Mouse (Mus musculus) adrenal gland, adult 18-20 months (tissue): Measurements from ENCODE around the gene Gpr18. TPM values are rescaled to one million over a fixed set of nuclear protein-coding genes. Genes with fewer than 3 reads are reported as not detected.

Experiments
- DNase-seq, 2 experiments: peaks; one replicate each; pipeline ENCODE4 v3.0.0; 2021 to 2022; ENCODE audit warnings: low spot score in 2 of 2
- total RNA-seq, 2 experiments: library from RNA; stranded (reverse); gene quantifications; 1 replicate in 1 of 2; 2 replicates in 1 of 2; pipeline ENCODE4 v1.2.3; 2021

Gpr18 gene
- total RNA-seq, 2 experiments from 2014 or later: 0.20 to 0.45 TPM

DNA sequence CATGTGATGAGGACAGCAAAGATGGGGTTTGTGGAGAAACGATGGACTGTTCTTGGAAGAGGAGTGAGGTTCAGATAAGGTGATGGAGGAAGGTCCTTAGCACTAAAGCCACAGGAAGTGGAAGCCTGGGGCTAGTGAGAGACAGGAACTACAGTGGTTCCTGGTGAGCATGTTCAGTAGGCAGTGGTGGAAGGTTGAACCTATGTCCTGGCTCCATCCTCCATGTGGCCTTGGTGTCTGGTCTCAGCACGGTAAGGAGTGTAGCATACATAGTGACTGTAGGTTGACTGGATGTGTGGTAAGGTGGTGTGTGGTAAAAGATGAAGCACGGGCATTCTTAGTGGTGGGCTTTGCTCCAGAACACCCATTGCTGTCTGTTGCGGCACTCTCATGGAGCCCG is 34.3 kb upstream of the Gpr18 start:
- DNase-seq: no peak

DNA sequence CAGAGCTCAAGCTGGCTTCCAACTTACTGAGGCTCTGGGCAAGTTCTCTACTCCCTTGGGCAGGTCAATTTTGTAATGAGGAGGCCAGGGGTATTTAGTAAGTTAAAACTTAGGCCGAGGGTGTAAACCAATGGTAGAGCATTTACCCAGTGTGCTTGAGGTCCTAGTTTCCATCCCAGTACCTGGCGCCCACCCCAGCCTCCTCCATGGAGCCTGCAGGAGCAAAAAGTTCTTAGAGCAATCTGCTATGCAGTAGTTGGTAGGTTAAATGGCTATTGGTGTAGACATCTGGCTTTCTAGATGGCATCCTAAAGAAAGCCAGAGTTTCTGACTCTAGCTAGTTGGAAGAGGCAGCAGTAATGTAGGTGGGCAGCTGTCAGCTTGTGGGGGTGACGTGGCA is 33.9 kb upstream of the Gpr18 start:
- DNase-seq: no peak

DNA sequence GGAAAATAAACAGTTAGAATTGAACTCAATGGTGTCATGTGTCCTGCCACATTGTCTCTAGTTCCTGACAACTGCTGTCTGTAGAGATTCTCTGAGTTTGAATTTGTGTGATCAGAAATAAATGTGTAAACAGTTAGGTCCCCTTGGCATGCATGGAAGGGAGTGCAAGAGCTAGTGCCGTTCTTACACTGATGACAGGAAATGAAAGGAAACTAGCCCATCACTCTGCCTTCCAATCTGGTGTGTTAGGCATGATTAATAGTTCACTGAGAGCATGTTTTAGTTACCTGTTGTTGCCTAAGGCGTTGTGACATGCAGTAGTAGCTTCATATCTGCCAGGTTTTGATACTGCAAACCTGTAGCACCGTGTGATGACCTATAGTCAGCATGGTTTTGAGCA is 32.4 kb upstream of the Gpr18 start:
- no peak for DNase-seq

DNA sequence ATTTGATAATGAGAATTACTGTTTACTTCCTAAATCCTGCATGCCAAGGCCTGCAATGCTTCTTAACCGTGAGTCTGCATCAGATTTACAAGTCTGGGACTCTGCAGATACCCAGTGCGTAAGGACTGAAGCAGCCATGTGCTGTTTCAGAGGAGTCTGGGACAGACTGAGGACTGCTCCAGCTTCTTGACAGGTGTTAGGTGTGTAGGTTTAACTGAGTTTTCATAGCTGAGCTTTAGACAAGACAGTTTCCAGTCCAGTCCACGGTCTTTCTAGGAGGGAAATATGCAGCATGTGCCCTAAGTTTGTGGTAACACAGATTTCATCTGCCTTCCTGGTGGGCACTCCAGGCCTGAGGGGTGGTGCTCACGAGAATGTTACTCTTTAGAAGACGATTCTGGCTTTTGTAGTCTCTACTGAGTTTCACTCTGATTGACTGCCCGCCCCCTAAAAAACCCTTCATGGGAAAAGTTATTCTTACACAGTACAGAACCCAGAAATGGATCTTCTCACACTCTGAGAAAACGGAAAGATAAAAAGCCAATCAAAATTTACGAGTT is 31.7 kb upstream of the Gpr18 start:
- no peak for DNase-seq

DNA sequence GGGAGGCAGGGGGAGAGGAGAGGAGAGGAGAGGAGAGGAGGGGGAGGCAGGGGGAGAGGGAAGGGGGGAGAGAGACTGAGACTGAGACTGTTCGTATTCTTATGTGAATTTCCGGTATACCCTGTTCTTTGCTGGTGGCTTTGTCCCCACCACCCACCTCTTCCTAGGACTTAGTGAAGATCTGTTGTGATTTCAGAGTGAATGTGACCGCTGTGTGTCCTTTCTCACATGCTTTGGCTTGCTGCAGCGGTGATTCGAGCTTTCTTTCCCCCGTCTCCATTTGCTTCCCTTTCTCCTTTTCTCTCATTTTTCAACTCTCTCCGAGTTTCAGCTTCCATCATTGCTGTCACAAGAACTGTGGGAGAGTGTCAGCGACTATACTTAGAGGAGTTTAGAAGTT is 31.1 kb upstream of the Gpr18 start:
- no peak for DNase-seq

DNA sequence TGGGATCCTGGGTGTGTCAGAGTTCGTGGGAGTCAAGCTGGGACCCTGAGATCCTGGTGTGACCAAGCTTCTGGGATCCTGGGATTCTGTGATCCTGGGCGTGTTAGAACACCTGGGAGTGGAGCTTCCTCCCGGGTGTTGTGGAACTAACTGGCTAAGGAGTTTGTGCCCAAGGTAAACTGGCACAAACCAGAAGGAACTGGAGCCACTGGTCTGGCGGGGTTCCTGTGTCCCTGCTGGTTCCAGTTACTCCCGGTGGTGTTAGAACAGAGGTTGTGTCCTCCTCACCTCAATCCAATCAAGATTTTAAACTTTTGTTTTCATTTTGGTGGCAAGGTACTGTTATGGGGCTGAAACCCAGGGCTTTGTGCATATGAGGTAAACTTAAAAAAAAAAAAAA is 30.6 kb upstream of the Gpr18 start:
- DNase-seq: no peak

DNA sequence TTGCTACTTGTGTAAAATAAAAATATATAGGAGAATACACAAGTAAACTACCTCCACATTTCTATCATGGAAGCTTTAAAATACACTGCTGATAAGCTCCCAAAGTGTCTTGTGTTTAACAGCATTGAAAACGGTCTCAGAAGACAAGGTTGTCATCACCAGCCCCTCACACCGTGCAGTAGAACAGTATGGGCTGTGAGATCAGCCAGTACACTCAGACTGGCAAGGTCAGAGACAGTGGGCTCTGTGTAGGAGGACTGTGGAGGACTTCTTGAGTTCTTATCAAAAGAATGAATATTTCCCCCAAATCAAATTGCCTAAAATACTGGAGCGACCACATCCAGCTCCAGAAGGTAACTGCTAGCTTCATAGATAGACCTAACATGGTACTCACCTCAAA is 24.0 kb upstream of the Gpr18 start:
- DNase-seq: peak in 1 of 2 experiments; percentile 8

DNA sequence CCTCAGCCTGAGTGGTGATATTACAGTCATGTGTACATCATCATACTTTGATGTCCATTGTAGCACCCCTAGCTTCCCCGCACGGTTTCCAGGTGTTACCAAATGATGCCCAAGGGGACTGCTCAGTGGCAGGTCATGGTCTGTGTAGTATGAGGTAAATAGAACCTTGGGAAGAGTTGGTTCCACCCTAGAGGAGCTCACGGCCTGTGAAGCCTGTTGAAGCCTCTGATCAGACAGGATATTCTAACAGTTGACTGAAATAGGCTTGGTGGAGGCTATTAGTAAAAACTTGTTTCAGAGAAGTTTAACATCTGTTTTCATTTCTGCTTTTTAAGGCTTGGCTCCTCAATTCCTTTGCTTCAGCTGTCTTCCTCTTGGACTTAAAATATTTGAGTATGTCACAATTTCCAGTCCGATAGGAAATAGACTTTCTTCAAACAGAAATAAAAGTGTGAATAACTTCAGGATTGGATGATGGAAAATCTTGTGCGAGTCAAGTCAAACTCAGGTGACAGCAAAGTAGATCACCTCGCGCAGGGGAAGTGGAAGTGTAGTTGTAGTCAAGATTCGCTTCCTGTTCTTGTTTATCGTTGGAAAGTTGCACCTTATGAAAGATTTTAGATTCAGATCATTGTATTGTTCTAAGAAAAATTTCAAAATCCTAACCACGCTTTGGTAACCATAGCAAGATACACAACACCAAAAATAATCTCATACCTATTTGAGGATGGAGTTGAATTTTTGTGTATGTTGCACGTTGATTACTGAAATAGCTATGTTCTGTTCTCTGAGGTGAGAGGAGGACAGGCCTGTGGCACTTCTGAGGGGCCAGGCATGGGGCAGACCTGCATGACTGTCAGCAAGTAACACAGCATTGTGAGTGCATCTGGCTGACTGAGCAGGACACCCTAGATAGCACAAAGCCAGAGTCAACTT is 22.9 kb upstream of the Gpr18 start:
- DNase-seq: peak in 1 of 2 experiments; percentile 8

DNA sequence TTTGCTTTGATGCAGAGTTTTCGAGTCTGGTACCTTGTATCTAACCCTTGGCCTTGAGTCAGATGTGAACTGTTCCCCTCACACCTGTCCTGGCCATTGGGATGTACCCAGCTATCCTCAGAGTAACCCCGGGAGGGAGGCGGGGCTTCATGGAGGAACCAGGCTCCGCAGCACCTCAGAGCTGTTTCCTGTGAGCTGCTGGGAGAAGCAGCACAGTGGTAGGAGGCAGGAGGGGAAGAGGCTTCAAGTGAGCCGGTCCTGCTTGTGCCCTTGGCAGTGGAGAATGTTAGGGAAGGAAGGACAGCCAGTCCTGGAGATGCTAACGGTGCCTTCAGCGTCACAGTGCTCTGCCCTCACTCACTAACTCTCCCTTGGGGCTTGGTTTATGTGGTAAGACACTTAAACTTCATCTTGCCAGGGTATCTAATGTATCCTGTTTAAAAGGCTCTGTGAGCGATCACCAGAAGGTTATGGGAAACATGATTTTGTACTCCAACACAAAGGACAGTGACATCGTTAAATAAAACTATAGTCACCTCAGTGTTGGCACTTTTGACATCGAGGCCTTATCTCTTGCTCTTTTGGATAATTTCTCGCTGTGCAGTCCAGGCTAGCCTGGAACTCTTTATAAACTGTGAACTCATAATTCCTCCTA is 22.1 kb upstream of the Gpr18 start:
- DNase-seq: peak in 1 of 2 experiments; percentile 18

DNA sequence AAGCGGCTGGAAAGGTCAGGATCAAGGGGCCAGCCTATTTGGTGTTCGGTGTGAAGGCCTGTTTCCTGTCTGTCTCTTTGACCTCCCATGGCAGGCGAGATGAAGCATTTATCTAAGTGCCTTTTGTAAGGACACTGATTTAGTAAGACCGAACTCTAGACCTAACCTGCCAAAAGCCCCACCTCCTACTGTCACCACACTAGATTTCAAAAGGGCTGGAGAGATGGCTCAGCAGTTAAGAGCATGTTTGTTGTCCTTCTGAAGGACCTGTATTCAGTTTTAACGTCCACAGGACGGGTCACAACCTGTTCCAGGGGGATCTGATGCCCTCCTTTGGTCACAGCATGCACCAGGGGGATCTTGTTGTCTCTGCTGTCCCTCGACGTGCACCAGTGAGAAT is 21.3 kb upstream of the Gpr18 start:
- peak in 1 of 2 experiments; percentile 6 for DNase-seq

DNA sequence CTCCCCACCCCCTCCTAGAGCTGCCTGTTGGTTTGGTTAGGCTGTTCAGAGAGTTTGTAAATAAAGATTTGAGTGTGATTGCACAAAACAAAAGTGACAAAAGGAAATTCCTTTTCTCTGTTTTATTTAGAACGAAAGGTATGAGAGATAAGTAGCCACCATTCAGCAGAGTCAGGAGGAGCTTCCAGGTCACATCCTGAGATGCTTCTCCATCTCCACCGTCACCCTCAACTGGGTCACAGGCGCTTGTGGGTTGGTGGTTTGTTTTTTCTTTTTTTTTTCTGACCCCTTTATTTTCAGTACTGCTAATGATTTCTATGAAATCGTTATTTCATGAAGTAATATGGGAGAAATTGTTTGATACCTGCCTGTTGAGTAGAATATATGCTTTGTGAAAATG is 20.8 kb upstream of the Gpr18 start:
- no peak for DNase-seq

DNA sequence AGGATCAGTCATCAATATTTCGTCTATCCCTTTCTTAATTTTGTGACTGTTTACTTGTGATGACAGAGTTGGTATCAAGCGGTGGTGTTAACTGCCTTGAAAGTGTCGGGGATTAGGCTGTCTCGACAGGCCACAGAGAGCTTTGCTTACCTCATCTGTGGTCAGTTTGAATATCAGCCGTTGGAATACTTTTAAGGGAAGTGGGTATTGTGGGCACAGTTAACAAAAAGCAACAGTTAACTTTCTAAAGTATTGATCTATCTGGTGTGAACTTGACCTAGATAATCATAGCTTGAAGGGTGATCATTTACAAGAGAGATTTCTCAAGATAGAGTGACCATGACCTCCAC is 19.0 kb upstream of the Gpr18 start:
- DNase-seq: no peak

DNA sequence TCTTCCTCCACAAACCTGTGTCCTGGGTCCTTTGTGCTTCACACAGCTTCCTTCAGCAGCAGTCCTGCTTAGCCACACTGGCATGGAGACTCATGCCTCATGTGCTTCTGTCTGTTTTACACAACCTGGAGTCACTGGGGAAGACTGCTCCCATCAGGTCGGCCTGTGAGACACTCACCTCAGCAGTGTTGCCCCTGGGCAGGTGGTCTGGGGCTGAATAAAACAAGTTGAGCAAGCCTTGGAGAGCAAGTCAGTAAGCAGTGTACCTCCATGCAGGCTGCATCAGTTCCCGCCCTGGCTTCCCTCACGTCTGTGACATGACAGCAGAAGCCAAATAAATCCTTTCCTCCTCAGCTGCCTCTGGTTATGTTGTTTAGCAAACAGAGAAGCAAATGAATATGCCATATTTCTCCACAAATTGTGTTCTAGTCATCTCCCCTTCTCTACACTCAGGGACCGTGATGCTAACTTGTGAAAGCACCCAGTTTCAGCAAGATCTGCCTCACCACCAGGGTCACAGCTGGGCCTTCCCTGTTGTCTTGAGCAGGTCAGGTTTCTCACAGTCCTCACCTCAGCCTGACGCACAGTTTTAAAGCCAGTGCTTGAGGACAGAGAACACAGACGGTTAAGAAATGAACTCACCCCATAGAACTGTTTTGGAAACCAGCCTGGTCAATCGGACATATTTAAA is 18.5 kb upstream of the Gpr18 start:
- peak in 1 of 2 experiments; percentile 13 for DNase-seq

DNA sequence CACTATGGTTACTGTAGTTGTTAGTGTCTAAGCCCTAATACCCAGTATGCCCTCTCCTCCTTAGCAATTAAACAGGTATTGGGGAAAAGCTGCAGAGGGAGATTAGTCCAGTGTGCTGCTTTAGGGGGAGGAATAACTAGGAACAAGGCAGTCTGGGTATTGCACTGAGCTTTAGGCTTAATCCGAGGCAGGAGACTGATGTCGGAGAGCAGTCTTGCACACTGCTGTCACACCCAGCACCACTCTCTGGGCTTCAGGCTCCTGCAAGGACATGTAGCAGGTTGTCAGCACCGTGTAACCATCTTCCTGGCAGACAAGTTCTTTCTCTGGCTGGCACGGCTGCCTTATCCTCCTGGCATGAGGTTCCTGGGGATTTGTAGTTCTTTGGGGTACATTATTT is 16.6 kb upstream of the Gpr18 start:
- DNase-seq: peak in 1 of 2 experiments; percentile 12

DNA sequence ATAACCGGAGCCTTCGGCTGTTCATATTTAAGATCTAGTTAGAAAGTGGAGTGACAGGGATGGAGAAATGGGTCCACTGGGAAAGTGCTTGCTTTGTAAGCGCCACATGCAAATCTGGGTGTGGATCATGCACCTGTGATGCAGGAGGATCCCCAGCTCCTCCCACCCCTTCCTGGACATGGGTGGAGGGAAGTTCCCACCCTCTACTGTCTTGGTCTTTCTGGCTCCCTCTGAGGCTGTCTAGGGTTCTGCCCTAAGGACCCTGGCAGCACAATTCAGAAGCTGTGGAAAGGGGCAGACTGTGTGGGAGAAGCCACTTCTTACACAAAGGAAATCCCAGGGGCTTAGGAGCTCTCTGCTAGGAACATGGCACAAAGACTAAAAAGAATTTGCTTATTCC is 16.0 kb upstream of the Gpr18 start:
- DNase-seq: peak in 1 of 2 experiments; percentile 15

DNA sequence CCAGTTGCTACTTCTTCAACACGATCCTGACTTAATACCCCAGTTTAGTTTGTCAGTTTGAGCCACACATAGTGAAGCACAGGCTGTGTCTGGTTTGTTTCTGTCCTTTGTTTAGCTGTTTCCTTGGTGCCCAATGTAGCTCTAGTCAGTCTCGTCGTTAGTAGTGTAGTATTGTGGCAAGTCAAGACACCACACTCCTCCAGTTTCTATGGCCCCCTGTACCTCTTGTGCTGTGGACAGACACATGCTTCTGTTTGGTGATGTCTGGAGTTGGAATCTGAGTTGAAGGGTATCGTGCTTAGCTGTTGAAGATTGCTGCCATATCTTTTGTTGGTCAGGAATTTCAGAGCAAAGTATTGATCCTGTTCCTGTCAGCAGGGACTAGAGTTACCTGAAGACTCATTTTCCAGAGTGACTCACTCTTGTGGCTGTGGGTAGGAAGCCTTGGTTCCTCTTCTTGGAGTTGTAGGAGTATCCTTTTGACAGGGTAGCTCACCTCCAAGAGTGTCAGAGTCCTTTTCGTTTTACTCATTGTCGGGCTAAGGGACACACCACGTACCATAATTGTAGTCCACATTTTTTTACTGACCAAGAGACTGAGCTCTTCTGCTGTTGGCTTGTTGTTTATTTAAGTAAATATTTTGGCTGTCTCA is 15.3 kb upstream of the Gpr18 start:
- peak in 1 of 2 experiments; percentile 9 for DNase-seq

DNA sequence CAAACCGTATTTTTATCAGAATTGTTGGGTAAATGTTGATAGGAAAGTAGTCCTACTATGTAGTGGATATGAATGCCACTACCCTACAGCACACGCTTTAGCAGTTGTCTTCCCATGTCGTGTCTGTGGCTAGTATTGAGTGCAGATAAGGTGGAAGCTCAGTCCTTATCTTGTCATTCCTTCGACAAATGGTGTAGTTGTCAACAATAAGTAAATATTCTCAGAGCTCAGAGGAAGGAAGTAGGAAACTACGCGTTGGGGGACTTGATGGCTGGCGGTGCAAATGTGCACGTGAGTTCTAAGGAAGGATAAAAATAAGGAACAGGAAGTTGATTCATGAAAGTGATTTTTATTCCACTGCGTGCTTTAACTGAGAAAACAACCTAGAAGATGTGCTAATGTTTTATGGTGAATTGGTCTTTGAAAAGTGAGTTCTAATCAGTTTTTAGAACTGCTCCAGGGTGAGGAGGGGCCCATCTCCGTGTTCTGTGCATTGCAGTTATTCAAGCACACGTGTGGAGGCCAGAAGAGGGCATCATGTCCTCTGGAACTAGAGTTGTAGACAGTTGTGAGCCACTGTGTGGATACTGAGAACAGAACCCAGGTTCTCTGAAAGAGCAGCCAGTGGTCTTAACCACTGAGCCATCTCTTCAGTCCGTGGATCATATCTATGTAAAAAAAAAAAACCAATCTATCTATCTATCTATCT is 13.8 kb upstream of the Gpr18 start:
- peak in 1 of 2 experiments; percentile 3 for DNase-seq

DNA sequence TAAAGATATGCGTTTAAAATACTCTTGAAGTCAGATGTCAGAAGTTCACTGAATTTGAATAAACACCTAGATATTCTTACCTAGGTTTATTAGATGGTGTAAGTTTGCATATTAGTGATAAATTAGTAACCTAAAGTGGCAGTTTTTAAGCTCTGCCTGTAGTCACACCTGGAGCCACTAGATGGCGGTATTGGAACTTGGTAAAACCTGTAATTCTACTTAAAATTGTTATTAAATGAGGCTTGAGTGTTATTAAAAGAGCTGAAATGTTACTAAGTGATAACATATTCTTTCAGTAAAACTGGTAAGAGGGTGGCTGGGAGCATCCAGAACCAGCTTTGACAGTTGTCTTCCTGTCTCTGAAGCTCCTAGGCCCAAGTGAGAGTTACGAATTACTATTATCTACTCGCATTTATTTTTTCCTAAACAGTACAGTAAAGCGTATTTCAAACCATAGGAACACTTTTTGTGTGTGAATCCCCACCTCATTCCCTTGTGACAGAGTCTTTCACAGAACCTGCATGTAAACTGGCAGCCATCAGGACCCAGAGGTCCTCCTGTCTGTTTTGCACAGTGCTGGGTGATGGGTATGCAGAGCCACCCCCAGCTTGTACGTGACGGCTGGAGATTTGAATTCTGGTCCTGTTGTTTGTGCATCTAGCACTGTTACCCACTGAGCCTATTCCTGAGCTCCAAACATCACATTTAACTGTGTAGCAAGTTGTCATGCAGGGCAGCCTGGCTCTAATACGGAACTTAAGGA is 13.0 kb upstream of the Gpr18 start:
- DNase-seq: peak; percentile 33 to 41

DNA sequence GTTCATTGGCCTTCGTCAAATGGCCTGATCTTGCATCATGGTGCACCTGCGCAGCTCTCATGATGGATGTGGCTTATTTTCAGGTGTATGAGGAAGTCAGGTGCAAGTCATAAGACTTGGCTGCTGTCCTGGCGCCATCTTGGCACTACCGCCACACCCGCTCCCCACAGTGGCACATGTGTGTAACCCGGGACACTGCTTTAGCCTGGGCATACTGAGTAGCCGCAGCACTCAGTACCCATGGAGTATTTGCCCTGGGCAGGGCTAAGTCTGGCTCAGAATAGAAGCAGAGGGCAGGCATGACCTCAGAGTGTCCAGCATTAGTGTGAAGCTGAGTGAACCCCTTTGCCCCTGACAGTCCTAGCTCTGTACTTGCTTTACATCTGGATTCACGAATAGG is 11.9 kb upstream of the Gpr18 start:
- DNase-seq: peak in 1 of 2 experiments; percentile 16

DNA sequence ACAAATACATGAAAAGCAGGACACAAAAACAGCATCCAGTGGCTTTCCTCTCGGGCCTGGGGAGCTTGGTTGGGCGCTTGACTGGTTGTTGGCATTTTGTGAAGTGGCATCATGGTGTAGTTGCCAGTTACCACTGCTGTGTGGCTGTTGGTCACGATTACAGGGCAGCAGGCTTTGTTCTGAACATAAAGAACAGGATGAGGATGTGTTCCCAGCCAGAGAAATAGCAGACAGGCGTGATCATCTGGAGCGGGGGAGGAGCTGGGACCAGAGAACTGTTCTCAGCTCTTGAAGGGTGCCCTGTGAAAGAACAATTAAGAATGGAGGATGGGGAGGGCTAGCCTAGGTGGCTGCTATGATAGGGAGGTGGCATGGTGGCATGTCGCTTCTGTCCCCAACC is 11.3 kb upstream of the Gpr18 start:
- DNase-seq: no peak
